Mouse (Mus musculus): ENCODE results near the gene Bcl2l14.

The Bcl2l14 gene

DNA sequence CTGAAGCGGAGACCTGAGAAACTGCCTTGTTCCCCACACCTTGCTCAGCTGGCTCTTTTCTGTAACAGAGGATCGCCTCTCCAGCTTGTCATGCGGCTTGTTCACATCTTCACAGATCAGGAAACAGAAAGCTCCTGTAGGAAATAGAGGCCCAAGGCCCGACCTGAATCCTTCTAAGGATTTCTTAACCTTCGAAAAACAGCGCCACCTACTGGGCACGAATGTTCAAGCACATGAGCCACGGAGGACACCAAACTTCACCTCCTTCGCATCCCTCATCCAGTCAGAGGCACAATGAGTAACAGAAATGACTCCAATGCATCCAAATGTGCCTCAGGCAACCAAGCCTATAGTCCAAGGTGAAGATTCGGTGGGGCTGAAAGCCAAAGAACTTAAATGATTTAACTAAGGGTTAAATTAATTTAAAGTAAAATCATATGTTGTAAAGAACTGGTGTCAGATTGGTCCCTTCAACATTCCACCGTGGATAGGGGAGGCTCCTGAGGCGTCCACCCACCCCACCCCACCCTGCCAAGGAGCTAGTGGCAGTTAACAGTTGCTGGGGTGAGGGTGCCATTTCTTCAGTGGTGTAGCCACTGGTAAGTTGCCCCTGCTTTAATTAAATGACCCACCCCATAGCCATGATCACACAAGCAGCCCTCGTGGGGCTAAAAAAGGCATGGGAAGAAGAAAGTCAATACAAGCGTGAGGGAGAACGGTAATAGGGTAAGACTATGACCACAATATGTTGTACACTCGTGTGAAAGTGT is 7.0 kb downstream of the Bcl2l14 start:
- peak in 1 of 2 experiments; percentile 74 for DNase-seq (ENCODE audit: low spot score in 2 of 2)

DNA sequence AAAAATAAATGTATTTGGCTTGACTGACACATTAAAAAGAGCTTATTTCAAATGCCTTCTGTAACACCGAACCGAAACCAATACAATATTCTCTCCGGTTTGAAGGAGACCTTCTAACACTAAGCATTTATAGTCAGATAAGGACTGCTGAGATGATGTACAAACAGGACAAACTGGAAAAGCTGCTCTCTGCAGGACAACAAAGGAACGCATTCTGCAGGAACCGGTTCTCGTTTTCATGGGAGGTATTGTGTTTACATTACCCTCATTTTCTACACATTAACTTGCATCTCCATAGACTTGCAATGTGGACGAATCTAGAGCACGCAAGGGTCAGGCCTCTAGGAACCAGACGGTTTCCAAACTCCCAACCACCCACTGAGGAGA is 7.6 kb downstream of the Bcl2l14 start:
- no peak for DNase-seq (ENCODE audit: low spot score in 2 of 2)

DNA sequence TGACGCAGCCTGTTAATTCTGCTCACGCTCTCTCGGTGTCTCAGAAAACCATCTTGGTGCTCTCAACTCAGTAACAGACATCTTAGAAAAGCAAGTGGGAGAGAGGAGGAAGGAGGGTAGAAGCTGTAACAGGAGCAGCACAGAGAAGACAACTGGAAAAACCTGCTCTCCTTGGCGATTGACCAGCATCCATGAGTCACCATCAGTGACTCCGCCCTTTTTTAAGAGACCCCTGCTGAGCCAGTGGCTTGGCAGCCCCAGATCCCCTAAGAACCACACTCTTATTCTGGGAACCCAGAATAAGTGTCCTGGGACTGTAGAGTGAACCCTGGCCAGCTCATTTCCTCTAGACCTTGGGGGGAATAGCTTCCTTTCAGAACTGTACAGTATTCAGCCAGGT is 11.1 kb downstream of the Bcl2l14 start:
- no peak for DNase-seq (ENCODE audit: low spot score in 2 of 2)

DNA sequence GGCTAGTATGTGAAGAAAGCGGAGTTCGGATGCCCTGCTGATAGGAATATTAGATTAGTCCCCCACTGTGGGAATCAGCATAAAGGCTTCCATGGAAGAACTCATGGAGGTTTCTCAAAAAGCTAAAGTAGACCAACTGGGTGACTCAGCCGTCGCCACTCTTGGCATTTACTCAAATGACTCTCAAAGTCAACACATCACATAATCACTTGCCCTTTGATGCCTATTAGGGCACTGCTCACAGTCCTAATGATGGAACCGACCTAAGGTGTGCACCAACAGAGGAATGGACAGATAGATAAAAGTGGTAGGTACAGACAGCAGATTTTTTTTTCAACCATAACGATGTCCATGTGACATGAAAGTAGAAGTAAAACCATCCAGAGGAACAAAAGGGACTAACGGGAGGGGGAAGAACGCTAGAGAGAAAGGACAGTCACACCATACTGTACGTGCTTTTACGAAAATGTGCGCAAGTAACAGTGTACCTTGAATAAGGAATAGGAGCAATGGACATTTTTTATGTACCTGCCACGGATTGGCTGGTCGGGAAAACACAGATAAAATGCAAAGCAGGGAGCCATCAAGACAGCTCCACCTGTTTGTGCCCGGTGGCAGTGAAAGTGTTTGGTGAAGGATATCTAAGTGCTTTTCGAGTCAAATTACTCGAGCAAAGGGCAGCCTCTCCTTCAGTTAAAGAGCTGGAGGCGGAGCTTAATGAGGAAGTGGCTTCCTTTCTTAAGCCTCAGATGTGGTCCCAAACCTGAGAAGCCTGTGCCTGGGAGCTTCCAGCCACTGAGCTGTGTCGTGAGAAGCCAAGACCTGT is 17.8 kb downstream of the Bcl2l14 start:
- no peak for DNase-seq (ENCODE audit: low spot score in 2 of 2)

DNA sequence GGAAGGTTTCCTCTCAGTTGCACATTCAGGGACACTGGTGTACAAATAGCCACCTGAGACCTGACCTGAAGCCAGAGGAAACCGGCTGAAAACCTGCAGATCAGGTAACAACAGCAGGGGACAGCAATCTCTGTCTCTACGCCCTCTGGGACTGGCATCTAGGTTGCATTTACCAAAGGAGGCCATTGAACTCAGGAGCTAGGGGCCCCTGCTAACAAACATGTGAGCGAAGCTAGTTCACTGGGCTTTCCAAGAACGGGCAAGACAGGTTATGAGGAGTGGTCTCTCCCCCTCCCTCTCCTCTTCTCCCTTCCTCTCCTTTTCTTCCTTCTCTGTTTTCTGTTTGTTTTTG is 18.4 kb downstream of the Bcl2l14 start:
- DNase-seq (ENCODE audit: low spot score in 2 of 2), result no peak

DNA sequence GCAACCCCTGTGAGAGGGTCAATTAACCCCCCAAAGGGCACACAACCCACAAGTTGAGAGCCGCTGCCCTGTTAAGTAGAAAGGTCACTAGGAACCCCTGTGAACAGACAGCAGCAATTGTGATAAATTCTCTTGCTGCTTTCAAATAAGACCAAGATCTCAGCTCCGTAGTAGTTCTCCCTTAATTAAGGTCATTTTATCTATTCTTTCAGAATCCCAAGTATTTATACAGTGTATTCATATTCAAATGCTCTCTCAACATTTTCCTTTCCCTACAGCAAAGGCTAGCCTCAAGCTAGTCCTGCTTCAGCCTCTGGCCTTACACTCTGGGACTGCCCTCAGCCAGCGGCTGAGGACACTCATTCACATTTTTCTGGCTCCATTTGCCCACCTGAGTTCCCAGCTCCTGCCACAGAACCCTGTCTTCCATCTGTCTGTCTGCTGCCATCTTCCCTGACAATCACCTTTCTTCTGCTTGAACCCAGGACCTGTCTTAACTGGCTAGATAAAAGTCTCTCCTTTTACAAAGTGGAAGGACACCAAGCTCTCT is 20.5 kb downstream of the Bcl2l14 start:
- DNase-seq (ENCODE audit: low spot score in 2 of 2), result no peak

DNA sequence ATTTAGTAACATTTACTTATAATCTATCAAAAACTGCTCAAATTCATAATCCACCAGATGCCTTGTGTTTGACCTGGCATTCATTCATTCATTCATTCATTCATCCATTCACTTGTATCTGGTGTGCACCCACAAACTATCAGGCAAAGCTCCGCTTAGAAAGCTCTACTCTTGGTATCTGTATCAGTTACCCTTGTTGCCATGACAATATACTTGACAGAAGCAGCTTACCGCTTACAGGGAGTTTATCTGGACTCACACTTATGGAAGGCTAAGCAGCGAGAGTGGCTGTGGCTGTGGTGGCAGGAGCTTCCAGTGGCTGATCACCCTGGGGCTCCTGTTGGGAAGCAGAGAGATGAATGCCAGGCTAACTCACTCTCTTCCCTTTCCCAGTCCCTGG is 21.8 kb downstream of the Bcl2l14 start:
- no peak for DNase-seq (ENCODE audit: low spot score in 2 of 2)

DNA sequence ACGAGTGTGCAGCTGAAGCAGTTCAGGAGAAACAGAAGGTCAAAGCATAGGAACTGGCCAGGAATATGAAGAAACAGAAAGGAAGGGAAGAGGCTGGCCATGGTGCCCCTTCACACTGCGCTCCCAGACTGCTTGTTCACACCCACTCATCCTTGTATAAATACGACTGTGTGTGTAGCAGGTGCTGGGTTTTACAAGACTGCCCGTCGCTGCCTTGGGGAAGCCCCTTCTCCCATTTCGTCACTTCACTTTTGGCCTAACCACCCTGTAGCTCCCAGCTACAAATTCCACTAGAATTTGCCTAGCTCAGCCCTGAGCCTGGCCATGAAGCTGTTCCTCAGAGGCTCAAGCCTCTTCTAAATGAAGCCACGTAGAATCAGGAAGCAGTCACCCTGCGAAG is 24.3 kb downstream of the Bcl2l14 start:
- DNase-seq (ENCODE audit: low spot score in 2 of 2), result no peak

DNA sequence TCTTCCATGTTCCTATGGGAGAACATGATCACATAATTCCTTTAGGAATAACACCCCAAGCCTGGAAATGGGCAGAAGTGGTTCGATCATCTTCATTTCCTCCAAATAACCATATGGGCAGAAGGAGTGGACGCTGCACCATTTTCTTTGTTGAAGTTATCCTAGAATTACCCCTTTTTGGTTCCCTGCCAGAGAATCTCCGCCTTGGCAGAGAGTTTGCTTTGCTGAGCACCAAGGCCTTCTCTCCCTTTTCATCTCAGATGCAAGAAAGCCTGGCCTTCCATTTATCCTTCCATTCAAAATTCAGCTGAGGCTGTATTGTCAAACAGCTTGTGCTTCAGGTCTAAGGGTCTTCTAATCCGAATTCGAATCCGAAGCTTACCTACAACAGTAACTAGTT is 25.8 kb downstream of the Bcl2l14 start:
- DNase-seq (ENCODE audit: low spot score in 2 of 2), result no peak

DNA sequence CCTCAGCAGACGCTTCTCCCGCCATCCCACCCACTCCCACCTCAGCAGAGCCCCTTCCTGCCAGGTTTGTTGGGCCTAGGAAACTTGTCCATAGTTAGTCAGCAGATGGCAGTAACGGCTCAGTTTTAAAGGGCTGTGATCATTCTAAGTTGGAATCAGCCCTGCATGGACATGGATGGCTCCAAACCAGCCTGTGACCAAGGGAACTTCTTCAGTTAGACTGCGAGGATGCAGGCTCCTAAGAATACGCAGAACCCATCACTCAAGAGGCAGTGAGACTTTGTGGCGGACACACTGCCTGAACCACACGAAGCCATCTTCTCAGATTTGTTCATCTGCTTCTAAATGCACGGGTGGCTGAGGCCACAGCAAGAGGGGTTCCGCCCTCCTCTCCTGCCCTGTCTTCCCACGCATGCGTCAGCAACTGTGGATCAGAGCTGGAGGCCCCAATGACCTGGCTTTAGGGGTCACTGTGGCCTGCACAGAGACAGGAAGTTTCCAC is 29.1 kb downstream of the Bcl2l14 start:
- peak in 1 of 2 experiments; percentile 78 for DNase-seq (ENCODE audit: low spot score in 2 of 2)

DNA sequence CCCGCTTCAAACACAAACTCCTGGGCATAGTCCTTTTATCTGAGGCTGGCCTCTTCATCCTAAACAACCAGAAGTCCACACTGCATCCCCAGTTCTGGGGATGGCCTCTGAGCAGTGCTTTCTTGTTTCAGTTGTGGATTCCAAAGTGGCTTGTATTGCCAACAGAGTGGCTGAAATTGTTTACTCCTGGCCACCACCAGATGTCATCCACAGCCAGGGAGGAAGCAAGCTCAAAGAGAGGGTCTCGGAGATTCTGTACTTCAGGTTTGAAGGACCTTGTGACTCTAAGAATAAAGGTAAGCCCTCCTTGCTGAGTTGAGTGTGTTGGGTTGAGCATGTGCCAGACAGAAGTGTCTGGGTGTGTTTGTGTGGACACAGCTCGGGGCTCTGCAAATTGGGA is 31.0 kb downstream of the Bcl2l14 start:
- DNase-seq (ENCODE audit: low spot score in 2 of 2), result no peak

DNA sequence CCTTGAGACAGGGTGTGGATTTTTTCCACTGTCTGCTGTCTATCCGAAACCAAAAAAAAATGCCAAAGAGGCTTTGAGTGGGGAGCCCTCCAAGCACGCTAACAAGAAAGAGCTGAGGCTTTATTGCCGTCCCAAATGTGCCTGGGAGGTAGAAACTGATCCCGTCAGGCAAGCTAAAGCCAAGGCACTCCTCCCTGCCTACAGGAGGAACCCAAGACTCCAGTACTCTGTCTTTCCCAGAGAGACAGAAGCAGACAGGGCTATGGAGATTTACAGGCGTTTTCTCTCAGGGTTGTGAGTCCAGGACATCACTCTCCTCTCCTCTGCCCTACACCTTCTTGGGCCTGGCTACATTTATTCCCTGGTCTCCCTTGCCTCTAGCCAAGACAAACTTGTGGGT is 32.3 kb downstream of the Bcl2l14 start:
- DNase-seq (ENCODE audit: low spot score in 2 of 2), result no peak

DNA sequence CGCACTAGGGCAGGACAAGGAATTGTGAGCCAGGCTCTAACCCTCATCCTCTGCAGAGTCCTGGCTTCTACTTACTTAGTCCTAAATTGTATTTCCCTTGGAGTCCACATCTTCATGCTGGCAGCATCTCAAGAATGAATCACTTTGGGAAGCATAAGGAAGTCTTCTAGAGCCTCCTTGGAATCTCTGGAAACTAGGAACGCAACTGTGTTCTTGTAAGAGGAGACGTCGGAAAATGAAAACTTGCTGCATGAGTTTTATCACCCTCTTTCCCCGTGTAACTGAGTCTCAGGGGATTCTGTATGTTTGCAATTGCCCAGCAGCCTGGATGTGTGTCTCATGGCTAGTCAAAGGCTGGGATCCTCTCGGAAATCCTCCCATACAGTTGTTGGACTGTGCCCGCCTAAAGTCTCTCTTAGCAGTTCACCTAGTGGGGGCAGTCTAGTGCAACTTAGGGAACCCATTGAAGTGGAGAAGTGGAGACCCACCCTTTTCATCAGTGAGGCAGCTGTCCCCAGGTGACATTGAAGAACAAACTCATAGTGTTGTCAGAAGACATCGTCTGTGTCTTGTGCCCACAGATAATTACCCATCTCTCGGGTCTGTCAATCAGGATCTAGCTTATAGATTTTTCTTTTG is 34.2 kb downstream of the Bcl2l14 start:
- peak in 1 of 2 experiments; percentile 31 for DNase-seq (ENCODE audit: low spot score in 2 of 2)

DNA sequence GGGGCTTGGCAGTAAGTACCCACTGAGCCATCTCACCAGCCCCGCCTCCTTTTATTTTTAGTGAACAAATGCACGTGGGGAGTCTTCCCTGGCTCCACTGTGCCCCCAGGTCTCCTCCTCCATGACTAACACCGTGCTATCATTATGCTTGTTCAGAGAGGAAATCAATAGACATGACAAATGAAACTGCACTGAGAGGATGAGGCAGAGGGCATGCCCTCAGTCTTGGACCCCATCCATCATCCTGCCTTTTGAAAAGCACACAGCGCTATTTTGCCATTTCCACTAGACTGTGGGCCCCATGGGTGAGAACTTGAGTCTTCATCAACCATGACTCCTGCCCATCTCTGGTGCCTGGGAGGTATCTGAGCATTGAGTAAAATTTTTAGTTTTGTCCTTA is 35.5 kb downstream of the Bcl2l14 start:
- no peak for DNase-seq (ENCODE audit: low spot score in 2 of 2)

DNA sequence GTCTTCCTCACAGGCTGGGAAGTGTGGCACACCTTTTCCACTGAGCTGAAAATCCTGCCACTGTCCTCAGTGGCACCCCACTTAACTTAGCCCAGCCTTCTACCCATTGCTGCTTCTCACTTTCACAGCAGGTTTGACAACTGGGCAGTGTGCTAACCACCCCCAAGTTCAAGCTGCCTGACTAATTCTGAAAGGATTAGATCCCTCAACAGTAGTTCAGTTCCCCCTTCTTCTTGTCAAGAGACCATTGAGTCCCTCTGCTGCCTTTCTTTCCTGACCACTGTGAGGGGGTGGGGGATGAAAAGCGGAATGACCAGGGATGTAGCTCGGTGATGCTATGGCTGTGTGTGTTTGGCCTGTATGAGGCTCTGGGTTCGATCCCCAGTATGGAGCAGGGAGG is 37.2 kb downstream of the Bcl2l14 start:
- no peak for DNase-seq (ENCODE audit: low spot score in 2 of 2)

DNA sequence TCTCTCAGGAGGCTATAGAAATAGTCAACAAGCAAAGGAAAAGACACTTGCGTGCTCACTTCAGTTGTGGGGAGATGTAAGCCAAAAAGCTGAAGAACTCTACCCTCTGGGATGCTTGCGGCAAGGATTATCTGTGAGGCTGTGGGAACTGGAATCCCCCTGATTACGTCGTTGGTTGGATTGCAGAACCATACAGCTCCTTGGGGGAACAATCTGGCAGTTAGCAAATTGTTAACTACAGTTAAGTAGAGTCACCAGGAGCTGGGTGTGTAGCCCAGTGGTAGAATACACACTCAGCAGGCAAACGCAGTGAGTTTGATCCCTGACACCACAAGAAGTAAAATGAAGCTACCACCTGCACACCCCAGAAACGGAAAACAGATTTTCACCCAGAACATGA is 37.9 kb downstream of the Bcl2l14 start:
- no peak for DNase-seq (ENCODE audit: low spot score in 2 of 2)

DNA sequence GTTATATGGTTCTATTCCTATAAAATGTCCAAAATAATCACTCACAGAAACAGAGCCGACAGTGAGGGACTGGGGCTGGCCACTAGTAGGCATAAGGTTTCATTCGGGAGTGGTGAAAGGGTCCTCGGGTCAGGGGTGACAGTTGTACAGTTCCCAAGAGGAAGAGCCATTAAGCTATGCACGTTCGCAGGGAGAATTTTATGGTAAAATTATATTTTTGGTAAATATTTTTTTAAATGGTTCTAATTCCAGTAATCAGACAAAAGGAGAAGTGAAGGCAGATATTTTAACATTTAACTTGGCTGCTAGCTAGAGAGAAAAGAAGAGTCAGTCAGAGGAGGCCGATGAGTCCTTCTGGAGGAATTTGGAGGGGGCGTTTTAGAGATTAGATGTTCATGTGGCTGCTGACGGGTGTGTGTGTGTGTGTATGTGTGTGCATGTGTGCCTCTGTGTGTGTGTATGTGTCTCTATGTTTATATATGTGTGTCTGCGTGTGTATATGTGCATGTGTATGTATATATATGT is 38.8 kb downstream of the Bcl2l14 start:
- no peak for DNase-seq (ENCODE audit: low spot score in 2 of 2)

DNA sequence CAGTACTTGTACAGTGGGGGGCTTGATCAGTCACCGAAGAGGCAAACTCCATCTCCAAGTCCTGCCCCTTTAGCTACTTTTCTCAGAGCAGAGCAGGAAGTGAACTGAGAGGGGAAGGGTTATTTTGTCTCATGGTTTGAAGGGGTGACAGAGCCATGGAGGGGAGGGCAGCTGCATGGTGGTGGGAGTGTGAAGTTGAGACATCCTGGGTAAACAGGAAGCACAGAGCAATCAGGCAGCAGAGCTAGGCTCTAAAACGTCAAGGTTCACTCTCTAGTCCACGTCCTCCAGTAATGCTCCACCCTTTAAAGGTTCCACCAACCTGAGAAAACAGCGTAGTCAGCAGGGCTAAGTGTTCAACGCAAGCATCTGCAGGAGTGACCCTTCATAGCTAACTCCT is 40.8 kb downstream of the Bcl2l14 start:
- no peak for DNase-seq (ENCODE audit: low spot score in 2 of 2)

DNA sequence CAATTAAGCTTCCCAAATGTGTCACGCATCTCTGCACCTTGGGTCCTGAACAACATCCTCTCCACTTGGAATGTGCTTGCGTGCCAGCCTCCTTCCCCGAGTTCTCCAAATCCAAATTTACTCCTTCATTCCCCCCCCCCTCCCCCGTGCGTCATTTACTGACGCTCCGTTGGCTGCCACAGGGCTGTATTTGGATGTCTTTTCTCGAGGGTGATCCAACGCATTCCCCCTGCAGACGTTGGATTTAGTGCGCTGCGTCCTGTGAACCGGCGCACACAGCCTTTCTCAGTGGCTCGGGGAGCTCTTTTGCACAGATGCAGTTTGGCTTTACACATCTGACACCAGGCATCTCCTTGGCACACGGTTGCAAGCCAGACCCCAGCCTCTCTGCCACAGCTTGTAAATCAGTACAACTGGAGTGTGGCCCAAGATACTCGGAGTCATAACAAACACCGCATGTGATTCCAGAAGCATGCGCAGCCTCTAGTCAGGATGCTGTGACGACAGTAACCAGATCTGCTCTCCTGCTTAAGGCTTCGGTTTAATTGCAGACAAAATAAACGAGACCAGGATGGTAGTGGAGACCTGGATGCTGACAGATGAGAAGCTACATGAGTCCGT is 43.4 kb downstream of the Bcl2l14 start:
- peak in 1 of 2 experiments; percentile 55 for DNase-seq (ENCODE audit: low spot score in 2 of 2)

DNA sequence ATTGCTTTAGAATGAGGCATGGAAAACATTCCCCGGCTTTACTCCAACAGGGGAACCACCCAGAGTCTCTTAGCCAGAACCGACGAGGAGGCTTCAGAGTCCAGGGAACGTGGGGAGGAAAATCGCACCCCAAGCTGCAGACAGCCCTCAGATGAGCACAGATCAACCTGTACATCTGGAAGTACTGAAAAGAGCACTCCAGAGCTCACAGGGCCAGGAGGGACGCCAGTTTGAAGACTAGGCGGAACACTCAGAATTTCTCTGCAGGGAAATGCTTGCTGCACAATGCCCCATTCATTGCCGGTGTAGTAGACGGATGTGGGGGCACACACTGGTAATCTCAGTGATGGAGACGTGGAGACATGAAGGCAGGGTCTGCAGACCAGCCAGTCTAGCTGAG is 43.9 kb downstream of the Bcl2l14 start:
- no peak for DNase-seq (ENCODE audit: low spot score in 2 of 2)

DNA sequence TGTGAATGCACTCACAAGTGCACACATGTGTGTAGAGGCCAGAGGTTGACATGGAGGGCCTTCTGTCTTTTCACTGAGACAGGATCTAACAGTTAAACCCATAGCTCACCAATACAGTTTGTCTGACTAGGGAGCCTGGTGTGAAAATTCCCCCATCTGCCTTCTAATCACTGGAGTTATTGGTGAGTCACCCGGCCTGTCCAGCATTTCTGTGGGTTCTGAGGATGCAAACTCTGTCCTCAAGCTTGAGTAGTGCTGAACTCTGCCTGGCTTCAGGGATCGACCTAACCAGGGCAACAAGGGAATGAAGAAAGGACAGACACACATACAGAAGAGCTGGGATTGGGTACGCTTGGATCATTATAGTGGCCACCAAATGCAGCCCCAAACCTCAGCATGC is 45.6 kb downstream of the Bcl2l14 start:
- DNase-seq (ENCODE audit: low spot score in 2 of 2), result no peak

DNA sequence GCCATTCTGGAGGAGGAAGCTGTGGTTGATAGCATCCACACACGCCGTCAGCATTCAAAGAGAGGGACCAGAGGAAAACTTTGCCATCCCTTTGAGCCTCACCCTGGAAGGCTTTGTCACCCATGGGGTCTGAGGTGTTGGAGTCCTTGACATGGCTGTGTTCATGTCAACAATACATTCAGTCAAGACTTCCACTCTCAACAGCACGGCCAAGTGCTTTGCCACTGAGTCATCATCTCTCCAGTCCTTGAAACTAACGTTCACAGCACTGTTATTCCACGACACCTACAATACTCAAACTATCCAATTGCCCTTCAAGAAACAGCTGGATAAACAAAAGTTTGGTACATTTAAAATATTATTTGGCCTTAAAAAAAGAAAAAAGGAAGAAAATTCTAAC is 46.1 kb downstream of the Bcl2l14 start:
- no peak for DNase-seq (ENCODE audit: low spot score in 2 of 2)
